Mouse (Mus musculus): ENCODE measurements around the gene Csf2rb. TPM values are rescaled to one million over a fixed set of nuclear protein-coding genes. Genes with fewer than 3 reads are reported as not detected.

Csf2rb gene
- total and polyA plus RNA-seq, 2 experiments from 2014 or later = 0.75 to 1.3 TPM

- no peak for ATAC-seq
- Histone ChIP-seq H3K27me3 (ENCODE audit: insufficient read depth, low read length) (no peaks in the 10 kb centered on the region), H3K4me1 (ENCODE audit: insufficient read depth, low read length) (peaks cover 7% of the 10 kb centered on the region; the same call in 1 of the 2 replicates), H3K36me3 (ENCODE audit: insufficient read depth, low read length) (no peaks in the 10 kb centered on the region), H3K27ac (no peak overlapping the region), H3K9ac (replicated peaks; ENCODE audit: low read length) (no peak overlapping the region), H3K4me2 (ENCODE audit: low read depth, low read length) (no peak overlapping the region), H3K4me3 (ENCODE audit: low read length) (no peak overlapping the region), H3K9me3 (ENCODE audit: low read length) (no peaks in the 10 kb centered on the region)
- WGBS = 92% methylated on average over 10 of the region's 10 CpGs
- no peak for DNase-seq (ENCODE audit: low spot score)
- TF ChIP-seq CTCF (IDR thresholded peaks at IDR 0.05; ENCODE audit: low read depth) = no peak
Observed at GRCm38 (mm10) chr15:78377859-78378258, 52.3 kb downstream of the Csf2rb start.

DNA sequence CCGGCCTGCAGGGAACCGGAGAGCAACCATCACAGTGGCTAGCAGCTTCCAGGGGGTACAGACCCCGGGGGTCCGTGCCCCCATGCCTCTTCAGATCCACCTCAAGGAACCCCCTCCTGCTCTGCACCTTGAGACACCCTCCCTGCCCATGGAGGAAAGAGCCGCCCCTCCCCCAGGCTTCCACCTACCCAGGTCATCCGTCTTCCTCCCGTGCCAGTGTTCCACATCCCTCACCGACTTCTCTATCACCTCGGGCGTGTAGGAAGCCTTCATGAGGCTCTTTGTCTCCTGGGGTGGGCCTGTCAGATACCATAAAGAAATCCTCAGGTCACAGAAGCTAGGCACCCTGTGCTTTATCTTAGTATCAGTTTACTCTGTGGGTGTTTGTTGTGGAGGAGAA is 53.0 kb downstream of the Csf2rb start:
- Histone ChIP-seq H3K27ac (no peak overlapping the region), H3K36me3 (ENCODE audit: insufficient read depth, low read length) (no peaks in the 10 kb centered on the region), H3K4me3 (ENCODE audit: low read length) (no peak overlapping the region), H3K9ac (replicated peaks; ENCODE audit: low read length) (no peak overlapping the region), H3K4me1 (ENCODE audit: insufficient read depth, low read length) (peaks cover 7% of the 10 kb centered on the region; the same call in 1 of the 2 replicates), H3K27me3 (ENCODE audit: insufficient read depth, low read length) (no peaks in the 10 kb centered on the region), H3K9me3 (ENCODE audit: low read length) (no peaks in the 10 kb centered on the region), H3K4me2 (ENCODE audit: low read depth, low read length) (no peak overlapping the region)
- ATAC-seq (no peak), DNase-seq (ENCODE audit: low spot score) (no peak)
- 79% methylated on average over 10 of the region's 10 CpGs for WGBS
- no peak for TF ChIP-seq CTCF (IDR thresholded peaks at IDR 0.05; ENCODE audit: low read depth)

DNA sequence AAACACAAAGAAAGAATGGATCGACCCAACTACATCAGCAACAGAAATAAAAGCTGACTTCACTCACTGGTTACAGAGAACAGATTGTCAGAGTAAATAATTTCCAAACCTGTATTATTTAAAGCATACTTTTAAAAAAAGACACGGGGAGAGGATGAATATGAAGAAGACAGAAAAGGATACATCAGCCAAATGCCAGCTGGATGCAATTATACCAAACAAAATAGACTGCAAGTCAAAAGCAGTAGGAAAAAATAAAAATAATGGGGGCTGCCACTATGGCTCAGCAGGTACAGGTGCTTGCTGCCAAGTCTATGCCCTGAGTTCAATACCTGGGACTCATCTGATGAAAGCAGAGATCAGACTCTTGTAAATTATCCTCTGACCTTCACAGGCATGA is 54.7 kb downstream of the Csf2rb start:
- no peak overlapping the region for H3K27ac ChIP-seq
- WGBS = 72% methylated on average over 2 of the region's 2 CpGs
- no peak overlapping the region for H3K4me3 ChIP-seq (ENCODE audit: low read length)
- DNase-seq (ENCODE audit: low spot score) = no peak
- H3K27me3 ChIP-seq (ENCODE audit: insufficient read depth, low read length) = no peaks in the 10 kb centered on the region
- no peak for TF ChIP-seq CTCF (IDR thresholded peaks at IDR 0.05; ENCODE audit: low read depth)
- H3K9me3 ChIP-seq (ENCODE audit: low read length) = no peaks in the 10 kb centered on the region
- no peak for ATAC-seq
- no peaks in the 10 kb centered on the region for H3K36me3 ChIP-seq (ENCODE audit: insufficient read depth, low read length)
- H3K9ac ChIP-seq (replicated peaks; ENCODE audit: low read length) = no peak overlapping the region
- H3K4me1 ChIP-seq (ENCODE audit: insufficient read depth, low read length) = 0 out of 2 replicates have a peak, but pooled peaks cover 4% of the 10 kb centered on the region
- H3K4me2 ChIP-seq (ENCODE audit: low read depth, low read length) = no peak overlapping the region

GRCm38 (mm10) chr15:78380741-78381140 is 55.2 kb downstream of the Csf2rb start:
- Histone ChIP-seq H3K36me3 (ENCODE audit: insufficient read depth, low read length) (no peaks in the 10 kb centered on the region), H3K27me3 (ENCODE audit: insufficient read depth, low read length) (no peaks in the 10 kb centered on the region), H3K9me3 (ENCODE audit: low read length) (no peaks in the 10 kb centered on the region), H3K4me2 (ENCODE audit: low read depth, low read length) (no peak overlapping the region), H3K4me3 (ENCODE audit: low read length) (no peak overlapping the region), H3K4me1 (ENCODE audit: insufficient read depth, low read length) (0 out of 2 replicates have a peak, but pooled peaks cover 4% of the 10 kb centered on the region), H3K9ac (replicated peaks; ENCODE audit: low read length) (no peak overlapping the region), H3K27ac (no peak overlapping the region)
- DNase-seq (ENCODE audit: low spot score) (peak; percentile 58), ATAC-seq (no peak)
- 47% methylated on average over 4 of the region's 4 CpGs for WGBS
- TF ChIP-seq CTCF (IDR thresholded peaks at IDR 0.05; ENCODE audit: low read depth) = no peak

GRCm38 (mm10) chr15:78382115-78382514 is 56.6 kb downstream of the Csf2rb start:
- no peaks in the 10 kb centered on the region for H3K9me3 ChIP-seq (ENCODE audit: low read length)
- H3K27ac ChIP-seq = no peak overlapping the region
- H3K27me3 ChIP-seq (ENCODE audit: insufficient read depth, low read length) = no peaks in the 10 kb centered on the region
- DNase-seq (ENCODE audit: low spot score) (no peak), ATAC-seq (no peak)
- no peak overlapping the region for H3K4me2 ChIP-seq (ENCODE audit: low read depth, low read length)
- 0 out of 2 replicates have a peak, but pooled peaks cover 4% of the 10 kb centered on the region for H3K4me1 ChIP-seq (ENCODE audit: insufficient read depth, low read length)
- no peak overlapping the region for H3K9ac ChIP-seq (replicated peaks; ENCODE audit: low read length)
- H3K4me3 ChIP-seq (ENCODE audit: low read length) = no peak overlapping the region
- H3K36me3 ChIP-seq (ENCODE audit: insufficient read depth, low read length) = no peaks in the 10 kb centered on the region
- WGBS = 83% methylated on average over 4 of the region's 4 CpGs
- no peak for TF ChIP-seq CTCF (IDR thresholded peaks at IDR 0.05; ENCODE audit: low read depth)

GRCm38 (mm10) chr15:78383450-78384219 is 58.1 kb downstream of the Csf2rb start:
- H3K27me3 ChIP-seq (ENCODE audit: insufficient read depth, low read length) = no peaks in the 10 kb centered on the region
- DNase-seq (ENCODE audit: low spot score) (peak; percentile 80), ATAC-seq (peak; percentile 95)
- H3K4me3 ChIP-seq (ENCODE audit: low read length) = no peak overlapping the region
- WGBS = 57% methylated on average over 11 of the region's 11 CpGs
- H3K27ac ChIP-seq = peak overlapping the region; percentile 82
- H3K36me3 ChIP-seq (ENCODE audit: insufficient read depth, low read length) = no peaks in the 10 kb centered on the region
- H3K9ac ChIP-seq (replicated peaks; ENCODE audit: low read length) = no peak overlapping the region
- no peak overlapping the region for H3K4me2 ChIP-seq (ENCODE audit: low read depth, low read length)
- H3K4me1 ChIP-seq (ENCODE audit: insufficient read depth, low read length) = 0 out of 2 replicates have a peak, but pooled peaks cover 4% of the 10 kb centered on the region
- TF ChIP-seq CTCF (IDR thresholded peaks at IDR 0.05; ENCODE audit: low read depth) = no peak
- H3K9me3 ChIP-seq (ENCODE audit: low read length) = no peaks in the 10 kb centered on the region

Measured in hindbrain, postnatal 0 days (tissue).